Mouse (Mus musculus) testis, adult 2 months (tissue): ENCODE data around the gene Trpv4.

Source experiments
- CTCF ChIP-seq: fragments of 200-500 bp; IDR thresholded peaks from 2 replicates; pipeline ENCODE4 v1.5.1; 2012; ENCODE audit warnings: low read depth, mild to moderate bottlenecking, inconsistent platforms, low read length, moderate library complexity; ENCODE audit not compliant: control insufficient read depth, insufficient read depth, insufficient replicate concordance
- POLR2A ChIP-seq: fragments of 200-500 bp; IDR thresholded peaks from 2 replicates; pipeline ENCODE4 v1.6.1; 2012; ENCODE audit warnings: low read depth, mild to moderate bottlenecking, inconsistent platforms, low read length, moderate library complexity; ENCODE audit not compliant: control insufficient read depth

DNA sequence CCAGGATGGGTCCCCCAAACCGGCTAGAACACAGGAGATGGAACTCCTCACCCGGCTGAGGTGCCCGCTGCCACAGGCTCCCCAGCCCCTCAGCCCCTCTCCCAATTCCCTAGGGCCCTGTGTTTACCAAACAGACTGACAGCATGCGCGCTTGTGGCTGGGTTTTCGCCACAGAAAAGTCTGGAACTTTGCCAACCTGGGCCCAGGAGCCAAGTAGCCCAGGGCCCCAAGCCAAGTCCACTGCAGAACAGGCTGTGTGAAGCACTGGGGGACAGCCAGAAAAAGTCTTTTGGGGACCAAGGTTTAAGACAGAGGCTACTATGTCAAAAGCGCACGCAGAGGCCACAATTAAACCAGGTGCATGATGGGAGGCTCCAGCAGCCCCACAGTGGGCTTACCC is 50.6 kb downstream of the Trpv4 start:
- no peak for TF ChIP-seq POLR2A
- no peak for TF ChIP-seq CTCF
